Mouse (Mus musculus) cerebellum, adult 9-11 months (tissue): ENCODE data around the gene Cntn5.

Experiments used
- DNase-seq: peaks from one replicate; pipeline ENCODE4 v3.0.0; 2022

The Cntn5 gene

DNA sequence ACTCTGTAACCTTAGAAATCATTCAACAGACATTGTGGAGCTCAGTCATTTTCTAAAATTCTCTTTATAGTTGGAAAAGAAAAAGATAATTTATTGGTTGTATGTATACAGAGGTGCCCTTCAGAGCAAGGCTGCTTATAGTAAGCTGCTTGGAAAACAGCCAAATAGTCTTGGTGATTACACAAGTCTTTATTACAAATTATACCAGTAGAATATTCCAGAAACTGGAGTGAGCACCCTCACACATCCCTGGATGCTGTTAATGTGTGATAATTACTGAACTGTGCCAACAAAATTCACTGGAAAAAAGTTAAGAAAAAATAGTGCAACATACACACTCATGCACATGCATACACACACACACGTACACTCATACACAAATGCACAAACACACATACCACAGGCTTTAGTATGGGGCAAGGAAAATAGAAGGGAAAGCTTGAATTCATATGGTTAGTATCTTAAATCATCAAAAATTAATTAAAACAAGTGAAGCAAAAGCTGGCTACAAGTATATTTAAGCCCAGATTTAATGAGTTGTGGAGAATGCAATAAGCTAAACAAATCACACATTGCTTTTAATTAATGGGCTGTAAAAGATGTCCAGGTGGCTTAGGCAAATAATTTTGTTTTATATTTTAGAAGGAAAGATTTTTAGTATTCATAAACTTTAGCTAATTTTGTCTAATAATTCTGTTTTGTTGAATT lies 783.1 kb downstream of the Cntn5 start:
- DNase-seq = no peak

DNA sequence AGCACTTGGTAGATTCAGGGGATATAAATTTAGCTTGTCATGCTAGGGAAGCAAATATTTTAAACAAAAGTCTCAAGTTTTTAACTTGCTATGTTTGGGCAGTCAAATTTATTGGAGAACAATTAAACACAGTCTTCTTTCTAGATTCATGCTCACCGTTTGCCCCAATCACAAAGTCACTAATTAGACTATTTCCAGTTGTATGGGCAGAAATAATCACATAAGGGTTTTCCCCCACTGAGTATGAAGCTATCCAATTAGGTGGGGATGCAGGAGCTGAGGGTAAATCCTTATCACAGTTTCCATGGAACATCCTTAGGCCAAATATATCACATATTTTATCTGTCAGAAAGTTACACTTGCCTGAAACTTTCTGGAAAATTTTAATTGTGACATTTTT lies 788.0 kb downstream of the Cntn5 start:
- DNase-seq = no peak

DNA sequence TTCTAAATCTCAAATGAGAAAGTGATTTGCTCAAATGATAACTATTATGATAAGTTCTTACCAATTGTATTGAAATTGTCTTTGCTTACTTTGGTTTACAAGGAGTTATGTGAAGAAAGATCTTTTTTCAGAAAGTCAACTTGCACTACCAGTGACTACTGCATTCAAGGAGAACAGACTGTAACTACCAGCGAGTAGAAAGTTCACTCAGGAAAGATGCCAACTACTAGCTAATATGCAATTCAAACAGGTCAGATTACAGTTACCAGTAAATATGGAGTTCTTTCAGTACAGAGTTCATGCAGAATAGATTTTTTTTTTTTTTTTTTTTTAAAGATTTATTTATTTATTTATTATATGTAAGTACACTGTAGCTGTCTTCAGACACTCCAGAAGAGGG lies 795.4 kb downstream of the Cntn5 start:
- DNase-seq = no peak

DNA sequence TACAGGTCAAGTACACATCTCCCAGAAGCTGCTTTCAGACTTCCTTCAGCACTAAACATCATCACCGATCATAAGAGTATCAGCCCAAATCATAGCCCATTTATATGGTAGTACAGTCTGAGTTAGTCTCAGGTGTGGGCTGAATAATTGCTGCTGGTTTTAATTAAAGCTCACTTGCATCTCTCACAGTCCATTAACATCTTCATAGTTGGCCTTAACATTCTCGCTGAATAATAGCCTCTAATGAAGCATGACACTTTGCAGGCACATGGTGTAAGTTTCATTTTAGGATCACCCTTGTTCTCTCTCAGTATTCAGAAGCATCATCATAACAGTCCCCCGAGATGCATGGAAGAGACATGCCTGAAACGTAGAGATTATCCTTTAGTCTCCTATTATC lies 796.7 kb downstream of the Cntn5 start:
- no peak for DNase-seq

DNA sequence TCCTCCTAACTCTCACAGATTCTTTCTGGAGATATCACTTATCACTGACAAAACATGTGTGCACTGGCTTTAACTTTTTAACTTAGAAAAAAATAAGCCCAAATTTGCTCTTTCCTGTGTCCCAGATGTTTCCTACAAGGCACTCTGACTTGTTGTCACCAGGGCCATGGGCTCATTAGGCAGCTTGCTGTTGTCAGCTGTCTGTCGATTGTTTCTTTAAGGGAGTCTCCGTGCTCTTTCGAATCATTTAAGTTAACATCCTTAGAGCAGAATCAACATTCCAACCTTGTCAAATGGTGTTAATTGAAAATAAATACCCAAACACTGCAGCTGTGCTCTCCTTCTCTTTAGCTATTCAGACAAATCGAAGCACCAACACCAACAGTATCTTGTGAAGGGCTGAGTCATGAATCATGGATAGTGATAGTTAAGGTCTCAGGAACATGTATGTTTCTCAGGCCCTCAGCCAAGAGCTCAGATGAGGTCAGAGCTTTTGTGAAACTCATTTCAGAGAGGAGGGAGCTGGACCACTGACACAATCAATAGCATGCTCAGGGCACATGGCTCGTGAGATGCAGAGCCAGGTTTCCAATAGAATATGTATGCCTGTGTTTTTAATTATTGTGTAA lies 802.6 kb downstream of the Cntn5 start:
- no peak for DNase-seq

DNA sequence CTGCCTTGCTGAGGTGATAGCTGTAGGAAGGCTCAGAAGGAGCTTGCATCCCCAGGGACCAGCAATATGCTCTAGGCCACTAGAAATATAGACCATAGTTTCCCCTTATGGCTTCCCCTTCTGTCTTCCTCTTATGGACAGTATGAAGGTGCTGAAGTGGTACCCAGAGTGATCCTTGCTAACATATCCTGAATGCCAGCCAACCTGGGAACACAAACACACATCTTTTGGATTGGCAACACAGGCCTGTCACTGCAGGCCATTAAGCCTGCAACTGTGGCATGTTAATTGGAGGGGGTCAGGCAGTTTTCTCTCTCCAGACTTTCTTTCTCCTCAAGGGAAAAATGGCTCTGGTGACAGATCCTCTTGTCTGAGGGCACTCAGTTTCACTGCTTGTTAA lies 828.3 kb downstream of the Cntn5 start:
- no peak for DNase-seq

DNA sequence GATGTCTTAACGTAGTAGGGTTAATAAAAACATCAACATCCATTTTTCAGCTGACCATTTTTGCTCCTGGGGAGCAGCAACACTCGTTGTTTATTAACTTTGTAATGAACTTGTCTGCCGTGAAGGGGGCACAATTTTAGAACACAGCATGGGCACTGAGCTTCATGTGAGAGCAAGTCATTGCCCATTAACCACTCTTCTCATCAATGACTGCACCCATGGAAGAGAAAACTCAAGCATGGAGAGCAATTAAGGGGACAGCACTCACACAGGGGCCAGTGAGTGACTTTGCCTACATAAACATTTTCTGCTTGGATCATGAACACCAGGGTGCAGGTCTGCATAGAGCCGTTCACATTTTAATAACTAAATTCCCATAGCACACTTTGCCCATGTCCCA lies 831.2 kb downstream of the Cntn5 start:
- no peak for DNase-seq

DNA sequence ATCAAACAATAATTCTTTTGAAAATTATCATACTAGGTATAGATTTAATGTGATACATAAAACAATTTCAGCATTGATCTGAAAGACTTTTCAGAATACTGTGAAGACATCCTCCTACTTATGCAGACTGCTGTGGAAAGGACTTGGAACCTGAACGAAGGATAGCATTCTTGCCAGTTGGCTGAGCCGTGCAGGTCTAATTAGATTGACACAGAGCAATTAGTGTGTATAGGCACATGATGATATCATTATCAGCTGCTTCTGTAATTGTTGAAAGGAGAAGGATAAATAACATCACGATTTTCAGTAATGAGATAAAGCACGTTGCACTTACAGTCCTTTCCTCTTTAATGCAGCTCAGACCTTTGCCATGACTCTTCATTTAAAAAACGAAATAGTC lies 831.7 kb downstream of the Cntn5 start:
- DNase-seq = no peak

DNA sequence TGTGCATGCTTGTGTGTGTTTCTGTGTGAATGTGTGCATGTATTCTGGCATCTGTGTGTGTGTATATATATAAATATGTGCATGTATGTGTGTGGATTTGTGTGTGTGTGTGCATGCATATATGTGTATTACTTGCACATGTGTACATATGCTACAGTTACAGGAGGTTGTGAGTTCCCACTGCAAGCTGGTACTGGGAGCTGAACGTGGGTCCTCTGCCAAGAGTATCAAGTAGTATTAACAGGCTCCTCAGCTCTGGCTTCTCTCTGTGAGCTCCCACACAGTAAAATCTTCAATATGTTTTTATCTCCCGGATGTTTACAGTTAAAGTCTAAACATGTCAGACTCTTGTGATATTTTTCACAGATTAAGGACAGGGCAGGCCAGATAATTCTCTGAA lies 833.3 kb downstream of the Cntn5 start:
- DNase-seq = no peak

DNA sequence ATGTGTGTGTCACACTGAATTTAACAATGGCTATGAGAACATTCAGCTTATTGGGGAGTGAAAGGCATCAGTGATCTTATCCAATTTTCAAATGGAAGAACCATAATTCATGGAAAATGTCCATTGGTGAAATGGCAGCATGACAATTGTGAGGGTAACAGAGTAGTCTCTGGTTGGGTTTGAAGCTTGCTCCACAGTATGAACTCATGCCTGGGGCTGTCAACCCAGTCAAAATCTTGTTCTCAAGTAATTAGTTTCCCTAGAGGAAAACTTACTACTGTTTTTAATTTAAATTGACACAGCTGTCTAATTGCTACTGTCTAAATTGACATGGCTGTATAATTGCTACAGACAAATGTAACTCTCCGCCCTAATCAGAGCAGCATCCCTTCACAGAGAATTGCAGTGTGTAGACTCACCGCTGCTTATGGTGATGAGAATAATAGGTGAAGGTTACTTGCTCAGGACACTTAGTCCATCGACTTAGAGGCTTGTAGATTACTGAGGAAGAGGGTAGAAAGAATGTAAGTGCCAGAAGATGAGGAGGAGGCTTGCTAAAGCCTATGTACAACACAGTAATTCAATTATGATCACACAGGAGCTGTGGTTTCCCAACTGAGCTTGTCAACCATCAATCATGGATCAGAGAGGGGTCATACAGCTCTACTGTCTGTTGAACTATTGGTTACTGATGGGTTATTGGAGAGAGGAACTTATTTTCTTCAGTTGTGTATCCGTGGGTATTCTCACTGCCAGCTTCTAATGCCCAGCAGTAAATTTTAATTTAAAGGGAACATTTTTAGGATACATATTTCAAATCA lies 859.4 kb downstream of the Cntn5 start:
- DNase-seq = no peak

DNA sequence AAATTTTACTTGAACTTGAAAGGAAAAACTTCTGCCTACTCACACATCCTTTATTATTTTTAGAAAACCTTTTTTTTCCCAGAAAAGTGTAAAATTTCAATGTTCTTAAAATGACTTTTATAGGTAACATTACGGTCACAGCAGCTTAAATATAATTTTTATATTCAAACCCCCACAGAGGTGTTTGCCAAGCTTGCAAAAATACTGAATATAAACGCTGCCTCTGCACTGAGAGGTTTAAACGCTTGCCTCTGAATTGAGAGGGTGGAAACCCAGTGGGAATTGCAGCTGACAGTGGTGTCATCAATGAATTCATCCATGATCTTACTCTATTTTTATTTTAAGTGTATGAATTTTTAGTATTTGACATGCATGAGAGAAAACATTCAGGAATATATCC lies 861.6 kb downstream of the Cntn5 start:
- no peak for DNase-seq

DNA sequence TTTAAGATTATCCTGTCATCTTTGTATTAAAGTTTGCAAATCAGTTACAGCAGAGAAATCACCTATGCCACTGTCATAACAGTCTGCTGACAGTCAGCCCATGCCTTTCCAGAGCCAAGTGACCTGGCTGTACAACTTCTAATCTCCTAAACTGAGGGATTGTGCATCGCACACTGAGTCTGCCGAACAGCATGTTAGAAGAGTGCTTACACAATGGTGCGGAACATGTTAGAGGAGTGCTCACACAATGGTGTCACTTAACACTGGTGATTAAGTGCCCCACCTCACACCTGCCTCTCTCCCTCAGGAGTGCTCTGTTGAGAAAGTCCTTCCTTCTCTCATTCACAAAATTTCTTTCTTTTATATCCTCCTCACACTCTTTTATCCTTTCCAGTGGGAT lies 889.4 kb downstream of the Cntn5 start:
- no peak for DNase-seq

DNA sequence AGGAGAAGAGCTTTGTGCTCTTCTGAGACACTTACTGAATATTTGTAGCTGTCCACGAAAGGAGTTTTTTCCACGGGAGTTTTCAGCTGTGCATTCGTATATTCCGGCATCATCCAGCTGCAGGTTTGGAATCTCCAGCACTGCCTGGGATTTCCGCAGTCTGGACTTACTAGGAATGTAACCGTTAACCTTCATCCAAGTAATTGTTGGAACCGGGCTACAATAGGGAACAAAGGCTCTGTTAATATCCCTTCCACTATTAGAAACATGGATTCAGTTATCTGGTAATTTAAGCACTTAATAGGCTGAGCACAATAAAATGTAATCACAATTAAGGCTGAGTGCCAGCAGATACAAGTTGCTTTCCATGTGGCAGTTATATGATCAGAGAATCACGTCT lies 920.5 kb downstream of the Cntn5 start:
- no peak for DNase-seq

DNA sequence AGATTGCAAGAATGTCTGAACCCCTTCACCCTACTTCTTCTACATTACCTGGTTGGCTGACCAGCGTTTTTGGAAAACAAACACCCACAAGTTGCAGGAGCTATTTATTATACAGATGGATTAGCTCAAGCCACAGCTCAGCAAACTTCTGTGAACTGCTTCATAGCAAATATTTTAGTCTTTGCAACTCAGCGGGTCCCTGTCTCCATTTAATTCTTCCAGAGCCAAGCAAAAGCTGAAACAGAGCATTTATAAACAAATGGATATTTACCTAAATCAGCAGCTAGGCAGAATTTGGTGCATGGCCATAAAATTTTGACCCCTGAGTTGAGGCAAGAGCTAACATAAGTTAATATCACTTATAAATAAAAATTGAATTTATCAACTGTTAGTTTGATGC lies 921.4 kb downstream of the Cntn5 start:
- no peak for DNase-seq

DNA sequence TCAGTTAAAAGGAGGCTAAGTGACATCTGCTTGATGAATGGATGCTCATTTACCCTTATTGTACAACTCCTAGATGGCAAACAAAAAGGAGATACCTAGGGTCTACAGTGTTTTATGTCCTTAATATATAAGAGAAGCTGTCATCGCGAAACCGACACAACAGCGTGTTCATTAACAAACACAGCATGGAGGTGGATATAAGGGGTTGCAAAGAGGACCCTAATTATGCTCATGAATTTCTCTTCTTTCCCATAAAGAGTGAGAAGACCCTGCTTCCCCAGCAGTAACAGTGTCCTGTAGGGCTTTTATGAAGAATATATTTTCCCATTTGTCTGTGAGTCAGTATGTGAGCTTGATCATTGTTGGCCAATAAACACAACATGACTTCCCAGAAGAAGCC lies 939.2 kb downstream of the Cntn5 start:
- no peak for DNase-seq

DNA sequence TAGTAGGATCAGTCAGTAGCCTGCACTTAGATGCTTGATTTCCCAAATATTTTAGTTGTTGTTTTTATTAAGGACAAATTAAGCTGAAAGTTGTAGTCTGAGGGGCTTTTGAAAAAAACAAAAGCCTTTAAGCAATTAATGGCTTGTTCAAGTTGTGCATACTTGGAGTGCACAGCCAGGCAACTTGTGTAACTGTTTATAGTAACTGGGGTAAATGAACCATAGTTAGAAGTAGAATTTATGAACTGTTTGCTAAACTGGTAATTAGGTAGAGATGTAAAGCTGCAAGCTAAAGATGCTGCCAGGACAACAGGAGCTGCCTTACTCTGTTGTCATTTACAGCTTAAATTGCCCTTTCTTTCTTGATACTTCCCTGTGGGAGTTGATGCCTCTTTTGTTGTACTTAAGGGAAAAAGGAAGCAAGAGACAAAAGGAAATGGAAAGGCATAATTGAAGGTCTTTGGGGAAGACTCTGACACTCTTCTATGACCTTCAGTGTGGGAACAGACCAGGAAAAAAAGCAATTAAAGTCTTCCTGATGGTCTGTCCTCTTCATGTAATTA lies 943.9 kb downstream of the Cntn5 start:
- DNase-seq = no peak

DNA sequence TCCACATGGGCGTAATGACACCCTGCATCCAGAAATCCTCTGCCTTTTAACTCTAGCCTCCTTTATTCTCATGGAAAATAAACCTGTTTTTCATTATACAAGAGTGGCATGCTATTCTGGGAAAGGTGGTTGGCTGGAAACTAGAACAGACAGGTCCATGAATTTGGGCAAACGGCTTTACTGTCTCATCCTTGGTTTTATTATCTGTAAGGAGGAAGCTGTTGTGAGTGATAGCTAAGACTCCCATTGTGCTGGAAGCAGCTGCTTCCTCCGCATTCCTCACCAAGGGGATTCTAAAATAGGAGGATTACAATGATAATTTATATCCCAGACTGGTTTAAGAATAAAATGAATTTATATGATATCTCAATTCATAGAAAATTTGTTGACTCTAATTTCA lies 955.2 kb downstream of the Cntn5 start:
- DNase-seq = no peak

DNA sequence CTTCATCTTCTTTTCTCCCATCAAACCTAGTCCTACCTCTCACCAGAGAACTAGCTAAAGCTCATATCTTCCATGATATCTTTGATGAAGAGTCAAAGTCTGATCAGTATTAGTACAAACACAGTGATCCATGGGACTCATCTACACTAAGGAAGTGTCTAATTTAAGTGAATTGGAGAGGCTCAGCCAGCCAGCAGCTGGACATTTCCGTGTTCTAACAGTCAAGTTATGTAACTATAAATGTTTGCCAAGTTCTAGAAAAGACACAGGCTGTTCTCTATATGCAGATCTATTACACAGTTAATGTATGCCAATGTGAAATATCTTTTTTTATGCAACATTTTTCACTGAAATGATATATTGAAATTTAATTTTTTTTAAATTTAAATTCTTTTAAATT lies 959.7 kb downstream of the Cntn5 start:
- no peak for DNase-seq

DNA sequence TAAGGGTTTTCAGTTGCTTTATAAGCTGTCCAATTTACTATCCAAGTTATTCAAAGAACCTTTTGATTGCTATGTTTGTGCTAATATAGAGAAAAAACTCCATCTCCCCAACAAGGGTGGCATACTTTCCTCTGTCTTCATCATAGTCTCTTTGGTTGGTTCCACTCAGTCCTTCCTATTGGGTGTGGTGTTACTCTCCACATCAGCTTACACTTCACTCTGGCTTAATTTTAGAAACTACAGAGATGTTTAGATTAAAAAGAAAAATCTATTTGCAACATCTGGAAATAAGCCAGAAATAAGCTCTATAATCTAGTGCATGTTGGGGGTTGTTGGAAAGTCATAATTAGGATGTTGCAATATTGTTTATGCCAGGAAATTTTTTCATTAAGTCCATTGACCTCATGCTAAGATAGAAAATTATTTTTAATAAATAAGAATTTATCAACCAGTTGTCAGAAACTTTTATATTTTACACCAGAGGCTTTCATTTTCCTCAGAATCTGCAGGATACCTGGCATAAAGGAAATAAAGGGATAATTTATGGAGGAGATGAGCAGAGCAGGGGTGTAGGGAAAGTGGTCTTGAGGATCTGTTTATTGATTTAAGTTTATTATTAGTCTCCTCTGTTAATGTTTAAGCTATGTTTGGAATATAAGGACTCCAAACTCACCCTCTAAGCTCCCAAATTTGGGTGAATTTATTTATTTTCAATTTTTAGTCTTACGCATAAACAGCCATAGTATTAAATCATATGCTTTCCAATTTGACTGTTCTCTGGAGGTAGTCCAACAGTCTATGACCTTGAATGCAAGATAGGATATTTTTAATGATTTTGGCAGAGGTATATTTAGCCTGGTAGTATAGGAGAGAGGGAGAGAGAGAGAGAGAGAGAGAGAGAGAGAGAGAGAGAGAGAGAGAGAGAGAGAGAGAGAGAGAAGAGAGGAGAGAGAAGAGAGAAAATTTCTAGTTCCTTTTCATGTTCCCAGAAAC lies 966.8 kb downstream of the Cntn5 start:
- no peak for DNase-seq

DNA sequence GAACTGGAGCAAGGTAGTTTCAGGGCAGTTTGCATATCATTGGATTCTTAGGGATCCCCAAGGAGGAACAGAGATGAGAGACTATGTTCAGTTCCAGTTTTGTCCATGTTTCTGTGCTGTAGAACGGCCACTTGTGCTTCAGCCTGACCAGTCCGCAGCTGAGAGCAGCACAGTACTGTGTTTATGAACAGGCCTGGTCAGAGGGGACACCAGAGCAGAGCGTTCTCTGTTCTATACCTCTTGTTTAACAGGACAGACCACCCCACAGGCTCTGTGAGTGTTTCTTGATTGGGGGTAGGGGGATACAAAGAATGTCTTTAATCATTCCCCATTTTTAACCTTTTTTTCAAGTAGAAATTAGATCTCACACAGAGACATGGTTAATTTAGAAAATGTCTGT lies 984.0 kb downstream of the Cntn5 start:
- DNase-seq = no peak

DNA sequence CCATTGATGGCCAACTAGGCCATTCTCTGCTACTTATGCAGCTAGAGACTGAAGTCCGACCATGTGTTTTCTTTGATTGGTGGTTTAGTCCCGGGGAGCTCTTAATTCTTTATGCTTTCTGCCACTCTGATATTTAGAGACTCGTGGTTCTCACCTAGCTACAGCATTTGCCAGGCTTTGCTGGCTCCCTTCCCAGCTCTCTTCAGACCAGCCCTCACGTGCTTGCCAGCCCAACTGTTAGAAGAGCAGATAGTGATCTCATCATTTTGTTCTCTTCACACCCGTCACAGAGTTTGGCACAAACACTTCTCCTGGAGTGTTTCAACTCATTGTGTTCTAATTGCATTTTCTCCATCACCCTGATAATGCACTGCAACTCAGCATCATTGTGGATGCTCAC lies 1005.5 kb downstream of the Cntn5 start:
- peak; percentile 73 for DNase-seq

DNA sequence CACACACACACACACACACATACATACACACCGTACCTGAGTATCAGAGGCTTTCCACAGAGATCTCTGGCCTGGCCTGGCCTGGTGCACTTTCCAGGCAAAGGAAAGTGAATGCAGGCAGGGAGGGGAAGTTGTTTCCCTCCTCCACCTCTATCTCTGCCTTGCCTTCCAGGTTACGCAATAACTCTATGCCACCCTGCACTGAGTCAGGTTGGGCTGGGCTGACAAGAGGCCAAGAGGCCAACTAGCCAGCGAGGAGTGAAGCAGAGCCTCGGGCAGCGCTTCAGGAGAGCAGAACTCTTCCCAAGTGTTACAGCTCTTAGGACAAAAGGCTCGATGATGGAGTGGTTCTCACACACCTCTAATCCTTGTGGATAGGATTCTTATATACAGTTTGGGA lies 1018.4 kb downstream of the Cntn5 start:
- DNase-seq = no peak
